Mouse (Mus musculus): ENCODE data around the gene Tlx3. TPM values are rescaled to one million over a fixed set of nuclear protein-coding genes. Genes with fewer than 3 reads are reported as not detected.

Tlx3 gene
- polyA plus RNA-seq, 1 experiment = not detected

GRCm38 (mm10) chr11:33157453-33158196, 45.8 kb downstream of the Tlx3 start:
- Histone ChIP-seq H3K79me2 (ENCODE audit: control insufficient read depth, insufficient read depth) (peaks cover 57% of the 10 kb centered on the region), H3K36me3 (ENCODE audit: control insufficient read depth, insufficient read depth) (peaks cover 92% of the 10 kb centered on the region), H3ac (ENCODE audit: control insufficient read depth, insufficient read length) (no peak overlapping the region), H3K27me3 (ENCODE audit: control insufficient read depth, insufficient read depth, insufficient read length) (no peaks in the 10 kb centered on the region), H3K4me2 (ENCODE audit: low read depth) (no peak overlapping the region), H3K4me3 (no peak overlapping the region)
- TF ChIP-seq SRF (IDR thresholded peaks at IDR 0.05; ENCODE audit: control insufficient read depth, insufficient read length, low read depth) = no peak
- TF ChIP-seq REST (IDR thresholded peaks at IDR 0.05; ENCODE audit: insufficient read depth, insufficient read length) = no peak
- TF ChIP-seq POLR2A (IDR thresholded peaks at IDR 0.05; ENCODE audit: insufficient read length, low read depth) = no peak

GRCm38 (mm10) chr11:33156436-33157015, 46.9 kb downstream of the Tlx3 start:
- TF ChIP-seq POLR2A (IDR thresholded peaks at IDR 0.05; ENCODE audit: insufficient read length, low read depth) (no peak), SRF (IDR thresholded peaks at IDR 0.05; ENCODE audit: control insufficient read depth, insufficient read length, low read depth) (no peak), TCF3 (IDR thresholded peaks at IDR 0.05; ENCODE audit: insufficient read length, low read depth) (no peak), CEBPB (IDR thresholded peaks at IDR 0.05; ENCODE audit: insufficient read depth, poor library complexity, severe bottlenecking) (no peak), TCF12 (IDR thresholded peaks at IDR 0.05; ENCODE audit: insufficient read depth, poor library complexity, severe bottlenecking) (no peak), MYOD1 (IDR thresholded peaks at IDR 0.05; ENCODE audit: control insufficient read depth in 1 of 3, insufficient read length in 2 of 3, low read depth in 2 of 3) (no peak), E2F4 (IDR thresholded peaks at IDR 0.05; ENCODE audit: insufficient read depth) (no peak), POLR2AphosphoS2 (IDR thresholded peaks at IDR 0.05; ENCODE audit: insufficient read length, low read depth) (no peak), USF1 (IDR thresholded peaks at IDR 0.05; ENCODE audit: low read depth) (no peak), REST (IDR thresholded peaks at IDR 0.05; ENCODE audit: insufficient read depth, insufficient read length) (no peak), MYOG (IDR thresholded peaks at IDR 0.05; ENCODE audit: control insufficient read depth in 1 of 3, insufficient read depth in 1 of 3, insufficient read length in 2 of 3, low read depth in 2 of 3) (no peak), MAX (IDR thresholded peaks at IDR 0.05; ENCODE audit: low read depth) (no peak)
- Histone ChIP-seq H3K36me3 (ENCODE audit: control insufficient read depth, insufficient read depth) (peaks cover 99% of the 10 kb centered on the region), H3K4me3 (no peak overlapping the region), H3K79me2 (ENCODE audit: control insufficient read depth, insufficient read depth) (peaks cover 46% of the 10 kb centered on the region), H3K4me2 (ENCODE audit: low read depth) (no peak overlapping the region), H3ac (ENCODE audit: control insufficient read depth, insufficient read length) (no peak overlapping the region), H3K27me3 (ENCODE audit: control insufficient read depth, insufficient read depth, insufficient read length) (no peaks in the 10 kb centered on the region)

DNA sequence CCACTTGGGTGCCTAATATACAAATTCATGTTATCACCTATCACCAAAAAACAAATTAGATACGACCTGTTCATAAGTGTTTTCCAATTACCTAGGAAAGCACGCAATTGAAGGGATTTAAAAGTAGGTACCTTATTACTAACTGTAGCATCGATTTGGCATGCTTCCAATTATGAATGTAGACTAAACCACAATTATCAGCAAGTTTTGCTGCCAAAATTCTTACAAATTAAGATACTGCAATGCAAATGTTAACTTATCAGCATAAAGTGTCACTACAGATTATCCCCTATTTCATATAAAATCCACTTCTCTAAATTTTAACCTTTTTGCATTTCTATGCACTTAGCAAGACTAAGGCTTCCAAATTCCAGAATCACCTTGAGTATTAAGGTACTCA, 48.9 kb downstream of the Tlx3 start:
- H3ac ChIP-seq (ENCODE audit: control insufficient read depth, insufficient read length) = no peak overlapping the region
- no peak overlapping the region for H3K4me3 ChIP-seq
- no peak overlapping the region for H3K4me2 ChIP-seq (ENCODE audit: low read depth)
- peaks cover 25% of the 10 kb centered on the region for H3K79me2 ChIP-seq (ENCODE audit: control insufficient read depth, insufficient read depth)
- H3K27me3 ChIP-seq (ENCODE audit: control insufficient read depth, insufficient read depth, insufficient read length) = no peaks in the 10 kb centered on the region
- no peak for TF ChIP-seq E2F4 (IDR thresholded peaks at IDR 0.05; ENCODE audit: insufficient read depth)
- no peak for TF ChIP-seq TCF3 (IDR thresholded peaks at IDR 0.05; ENCODE audit: insufficient read length, low read depth)
- no peak for TF ChIP-seq MYOD1 (IDR thresholded peaks at IDR 0.05; ENCODE audit: control insufficient read depth in 1 of 3, insufficient read length in 2 of 3, low read depth in 2 of 3)
- no peak for TF ChIP-seq POLR2AphosphoS2 (IDR thresholded peaks at IDR 0.05; ENCODE audit: insufficient read length, low read depth)
- no peak for TF ChIP-seq REST (IDR thresholded peaks at IDR 0.05; ENCODE audit: insufficient read depth, insufficient read length)
- no peak for TF ChIP-seq USF1 (IDR thresholded peaks at IDR 0.05; ENCODE audit: low read depth)
- no peak for TF ChIP-seq TCF12 (IDR thresholded peaks at IDR 0.05; ENCODE audit: insufficient read depth, poor library complexity, severe bottlenecking)
- no peak for TF ChIP-seq CEBPB (IDR thresholded peaks at IDR 0.05; ENCODE audit: insufficient read depth, poor library complexity, severe bottlenecking)
- no peak for TF ChIP-seq MAX (IDR thresholded peaks at IDR 0.05; ENCODE audit: low read depth)
- TF ChIP-seq MYOG (IDR thresholded peaks at IDR 0.05; ENCODE audit: control insufficient read depth in 1 of 3, insufficient read depth in 1 of 3, insufficient read length in 2 of 3, low read depth in 2 of 3) = no peak
- no peak for TF ChIP-seq SRF (IDR thresholded peaks at IDR 0.05; ENCODE audit: control insufficient read depth, insufficient read length, low read depth)
- TF ChIP-seq POLR2A (IDR thresholded peaks at IDR 0.05; ENCODE audit: insufficient read length, low read depth) = no peak
- H3K36me3 ChIP-seq (ENCODE audit: control insufficient read depth, insufficient read depth) = peaks cover 97% of the 10 kb centered on the region

- H3K4me3 ChIP-seq = no peak overlapping the region
- H3ac ChIP-seq (ENCODE audit: control insufficient read depth, insufficient read length) = no peak overlapping the region
- H3K36me3 ChIP-seq (ENCODE audit: control insufficient read depth, insufficient read depth) = peaks cover 90% of the 10 kb centered on the region
- no peak overlapping the region for H3K4me2 ChIP-seq (ENCODE audit: low read depth)
- TF ChIP-seq POLR2A (IDR thresholded peaks at IDR 0.05; ENCODE audit: insufficient read length, low read depth) (no peak), MYOD1 (IDR thresholded peaks at IDR 0.05; ENCODE audit: control insufficient read depth in 1 of 3, insufficient read length in 2 of 3, low read depth in 2 of 3) (no peak), TCF12 (IDR thresholded peaks at IDR 0.05; ENCODE audit: insufficient read depth, poor library complexity, severe bottlenecking) (no peak), REST (IDR thresholded peaks at IDR 0.05; ENCODE audit: insufficient read depth, insufficient read length) (no peak)
- H3K79me2 ChIP-seq (ENCODE audit: control insufficient read depth, insufficient read depth) = peaks cover 10% of the 10 kb centered on the region
- no peaks in the 10 kb centered on the region for H3K27me3 ChIP-seq (ENCODE audit: control insufficient read depth, insufficient read depth, insufficient read length)
Measured at GRCm38 (mm10) chr11:33152997-33153396, 50.4 kb downstream of the Tlx3 start.

- H3K79me2 ChIP-seq (ENCODE audit: control insufficient read depth, insufficient read depth) = no peaks in the 10 kb centered on the region
- no peak overlapping the region for H3ac ChIP-seq (ENCODE audit: control insufficient read depth, insufficient read length)
- H3K36me3 ChIP-seq (ENCODE audit: control insufficient read depth, insufficient read depth) = peaks cover 77% of the 10 kb centered on the region
- TF ChIP-seq TCF12 (IDR thresholded peaks at IDR 0.05; ENCODE audit: insufficient read depth, poor library complexity, severe bottlenecking) (no peak), USF1 (IDR thresholded peaks at IDR 0.05; ENCODE audit: low read depth) (no peak), MYOG (IDR thresholded peaks at IDR 0.05; ENCODE audit: control insufficient read depth in 1 of 3, insufficient read depth in 1 of 3, insufficient read length in 2 of 3, low read depth in 2 of 3) (no peak), E2F4 (IDR thresholded peaks at IDR 0.05; ENCODE audit: insufficient read depth) (no peak), MYOD1 (IDR thresholded peaks at IDR 0.05; ENCODE audit: control insufficient read depth in 1 of 3, insufficient read length in 2 of 3, low read depth in 2 of 3) (no peak), SRF (IDR thresholded peaks at IDR 0.05; ENCODE audit: control insufficient read depth, insufficient read length, low read depth) (no peak), CEBPB (IDR thresholded peaks at IDR 0.05; ENCODE audit: insufficient read depth, poor library complexity, severe bottlenecking) (no peak), MAX (IDR thresholded peaks at IDR 0.05; ENCODE audit: low read depth) (no peak), REST (IDR thresholded peaks at IDR 0.05; ENCODE audit: insufficient read depth, insufficient read length) (no peak), POLR2AphosphoS2 (IDR thresholded peaks at IDR 0.05; ENCODE audit: insufficient read length, low read depth) (no peak)
- H3K27me3 ChIP-seq (ENCODE audit: control insufficient read depth, insufficient read depth, insufficient read length) = no peaks in the 10 kb centered on the region
- no peak overlapping the region for H3K4me3 ChIP-seq
- no peak overlapping the region for H3K4me2 ChIP-seq (ENCODE audit: low read depth)
Measured at GRCm38 (mm10) chr11:33151780-33152145, 51.6 kb downstream of the Tlx3 start.
